Mouse (Mus musculus) large intestine, adult 2 months (tissue): ENCODE results near the gene Cfap43. TPM values are rescaled to one million over a fixed set of nuclear protein-coding genes. Genes with fewer than 3 reads are reported as not detected.

Source experiments
- DNase-seq: peaks from one replicate; pipeline ENCODE4 v3.0.0-alpha.2; 2012; ENCODE audit warnings: low read depth, low spot score
- WGBS: fragments of 180-500 bp; shearing (Covaris S2); methylation state at CpG from one replicate; pipeline ENCODE4 v1.1.7; 2018; 5-methylcytosine and 5-hydroxymethylcytosine counted together
- polyA plus RNA-seq: library from polyadenylated mRNA; depleted of rRNA; stranded (reverse); fragments of >200 nt; gene quantifications from 2 replicates; pipeline ENCODE4 v1.2.3, GENCODE M21; 2012

Gene Cfap43
- polyA plus RNA-seq, 1 experiment = not detected

- WGBS = 30% methylated on average over 10 of the region's 10 CpGs
- DNase-seq = no peak
Measured at GRCm38 (mm10) chr19:47890489-47891130, 28.5 kb downstream of the Cfap43 start.

- 88% methylated on average over 8 of the region's 8 CpGs for WGBS
- no peak for DNase-seq
Measured at GRCm38 (mm10) chr19:47888037-47888436, 31.1 kb downstream of the Cfap43 start.

- no peak for DNase-seq
- 81% methylated on average over 10 of the region's 10 CpGs for WGBS
Measured at GRCm38 (mm10) chr19:47887417-47887816, 31.7 kb downstream of the Cfap43 start.

- no peak for DNase-seq
- WGBS = 36% methylated on average over 7 of the region's 7 CpGs
Measured at GRCm38 (mm10) chr19:47886617-47887016, 32.5 kb downstream of the Cfap43 start.

GRCm38 (mm10) chr19:47885886-47886285 is 33.2 kb downstream of the Cfap43 start:
- DNase-seq = no peak
- 85% methylated on average over 11 of the region's 11 CpGs for whole genome bisulfite sequencing

- no peak for DNase-seq
- 51% methylated on average over 7 of the region's 7 CpGs for WGBS
Measured at GRCm38 (mm10) chr19:47885191-47885743, 33.8 kb downstream of the Cfap43 start.

- DNase-seq = no peak
- 70% methylated on average over 13 of the region's 13 CpGs for WGBS
Measured at GRCm38 (mm10) chr19:47884296-47885085, 34.6 kb downstream of the Cfap43 start.

- DNase-seq = no peak
- 55% methylated on average over 9 of the region's 9 CpGs for WGBS
Measured at GRCm38 (mm10) chr19:47882882-47883254, 36.2 kb downstream of the Cfap43 start.

GRCm38 (mm10) chr19:47882151-47882881 is 36.8 kb downstream of the Cfap43 start:
- peak; percentile 67 for DNase-seq
- WGBS = 21% methylated on average over 11 of the region's 11 CpGs

GRCm38 (mm10) chr19:47881538-47881937 is 37.5 kb downstream of the Cfap43 start:
- DNase-seq = no peak
- WGBS = 76% methylated on average over 7 of the region's 7 CpGs

- DNase-seq = no peak
- whole genome bisulfite sequencing = 55% methylated on average over 15 of the region's 15 CpGs
Measured at GRCm38 (mm10) chr19:47876252-47876651, 42.8 kb downstream of the Cfap43 start.

- 56% methylated on average over 10 of the region's 10 CpGs for WGBS
- no peak for DNase-seq
Measured at GRCm38 (mm10) chr19:47871515-47871914, 47.6 kb downstream of the Cfap43 start.

GRCm38 (mm10) chr19:47870102-47870666 is 48.9 kb downstream of the Cfap43 start:
- WGBS = 43% methylated on average over 7 of the region's 7 CpGs
- no peak for DNase-seq

- 18% methylated on average over 3 of the region's 3 CpGs for WGBS
- no peak for DNase-seq
Measured at GRCm38 (mm10) chr19:47869516-47869915, 49.6 kb downstream of the Cfap43 start.

- DNase-seq = no peak
- 44% methylated on average over 4 of the region's 4 CpGs for WGBS
Measured at GRCm38 (mm10) chr19:47868951-47869350, 50.1 kb downstream of the Cfap43 start.

- WGBS = 59% methylated on average over 4 of the region's 4 CpGs
- DNase-seq = no peak
Measured at GRCm38 (mm10) chr19:47867628-47868175, 51.4 kb downstream of the Cfap43 start.

GRCm38 (mm10) chr19:47865353-47865947 is 53.6 kb downstream of the Cfap43 start, which contains the start of gene Gsto2:
Gsto2 (plus strand) TSS chr19:47865534.
- peak; percentile 87 for DNase-seq
- WGBS = under 1% methylated on average over 49 of the region's 49 CpGs

GRCm38 (mm10) chr19:47864721-47865120 is 54.4 kb downstream of the Cfap43 start:
- no peak for DNase-seq
- 80% methylated on average over 7 of the region's 7 CpGs for WGBS

- DNase-seq = no peak
- WGBS = 95% methylated on average over 9 of the region's 9 CpGs
Measured at GRCm38 (mm10) chr19:47864051-47864450, 55.0 kb downstream of the Cfap43 start.
